Mouse (Mus musculus): ENCODE measurements around the gene Slc12a8.

DNA sequence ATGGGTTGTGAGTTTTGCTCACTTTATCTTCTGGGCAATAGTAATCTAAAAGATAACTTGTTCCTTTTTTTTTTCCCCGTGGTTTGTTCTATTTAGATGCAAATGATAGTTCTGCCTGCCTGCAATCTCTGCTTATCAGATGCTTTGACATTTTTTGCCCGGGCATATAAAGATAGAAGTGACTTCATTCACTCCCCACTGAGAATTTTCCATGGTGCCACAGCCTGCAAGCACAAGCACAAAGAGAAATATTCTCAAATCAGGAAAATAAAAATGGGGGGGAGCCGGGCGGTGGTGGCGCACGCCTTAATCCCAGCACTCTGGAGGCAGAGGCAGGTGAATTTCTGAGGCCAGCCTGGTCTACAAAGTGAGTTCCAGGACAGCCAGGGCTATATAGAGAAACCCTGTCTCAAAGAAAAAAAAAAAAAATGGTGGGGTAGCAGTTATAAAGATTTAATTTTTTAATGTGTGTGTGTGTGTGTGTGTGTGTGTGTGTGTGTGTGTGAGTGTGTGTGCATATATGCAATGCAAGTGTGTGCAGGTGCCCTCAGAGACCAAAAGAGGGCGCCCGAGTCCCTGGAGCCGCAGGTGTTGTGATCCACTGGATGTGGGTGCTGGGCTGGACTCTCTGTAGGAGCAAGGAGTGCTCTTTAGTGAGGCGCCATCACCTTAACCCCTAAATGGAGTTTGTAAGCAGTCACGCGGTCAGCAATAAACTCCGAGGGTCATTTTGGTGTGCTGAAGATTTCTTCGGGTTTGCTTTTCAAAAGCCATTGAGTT lies 189.2 kb downstream of the Slc12a8 start:
- no peak for TF ChIP-seq POLR2A (IDR thresholded peaks at IDR 0.05; ENCODE audit: extremely low read depth, insufficient read depth, low read length)
- TF ChIP-seq CTCF (IDR thresholded peaks at IDR 0.05; ENCODE audit: extremely low read depth, insufficient read depth, low read length): no peak

Measured in cortical plate, adult 2 months (tissue).